Comparison of ENCODE assay signal across 11 mouse cellular contexts in the genomic region with DNA sequence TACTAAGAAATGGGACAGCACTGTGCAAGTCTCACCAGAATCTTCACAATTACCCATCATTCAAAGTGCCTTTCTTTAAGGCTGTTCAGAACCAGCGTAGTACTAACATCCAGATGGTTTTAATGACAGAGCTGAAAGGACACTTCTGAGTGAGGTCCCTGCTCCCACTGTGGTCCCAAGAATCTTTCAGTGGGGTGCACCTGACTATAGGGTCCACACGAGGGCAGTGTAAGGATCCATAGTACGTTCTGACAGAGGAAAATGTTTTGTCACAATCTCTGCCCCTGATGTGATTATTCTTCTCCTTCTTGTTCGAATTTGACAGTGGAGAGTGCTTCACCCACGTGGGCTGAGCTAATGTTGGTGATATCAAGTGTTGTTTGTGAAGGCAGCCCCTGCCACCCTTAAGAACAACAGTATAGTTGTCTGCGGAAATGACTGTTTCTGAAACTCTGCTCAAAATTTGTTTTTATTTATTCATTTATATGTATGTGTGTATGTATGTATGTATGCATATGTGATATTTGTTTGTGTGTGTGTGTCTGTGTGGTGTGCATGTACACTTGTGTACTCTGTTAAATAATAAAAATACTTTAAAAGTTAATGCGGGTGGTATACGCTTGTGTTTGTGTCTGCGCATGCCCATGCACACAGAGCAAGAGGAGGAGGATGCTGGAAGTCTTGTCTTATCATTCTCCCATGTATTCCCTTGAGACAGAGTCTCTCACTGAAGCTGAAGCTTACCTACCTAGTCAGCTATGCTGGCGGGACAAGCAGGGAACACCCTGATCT.
DNase-seq lines count a peak whose midpoint lies in the region; ATAC-seq and TF ChIP-seq lines count a peak whose summit lies in the region.
"Had no signal": no experiment of that assay in that cellular context is flagged by ENCODE, and none has a peak within 500 bp of the region (broad histone marks: within the 10 kb centered on the region; RNA-seq: fewer than 3 reads in every experiment).

No protein-coding gene starts in this region.

- TF ChIP-seq CTCF in heart, adult 2 months (IDR thresholded peaks at IDR 0.05) = peak; percentile 25
- TF ChIP-seq CTCF in lung, postnatal 0 days (IDR thresholded peaks at IDR 0.05) = peak; percentile 48
- peak; percentile 39 for TF ChIP-seq CTCF in cortical plate, adult 2 months (IDR thresholded peaks at IDR 0.05; ENCODE audit: extremely low read depth, insufficient read depth, low read length)
- TF ChIP-seq CTCF in midbrain, postnatal 0 days (IDR thresholded peaks at IDR 0.05) = peak; percentile 76

- no peaks in the 10 kb centered on the region for H3K79me2 ChIP-seq in heart, adult 2 months (replicated peaks; ENCODE audit: control insufficient read depth, insufficient read depth, low read length)

- H3K4me2 ChIP-seq in lung, postnatal 0 days (replicated peaks; ENCODE audit: low read depth, low read length) = no peak overlapping the region
- no peak overlapping the region for H3K4me2 ChIP-seq in midbrain, postnatal 0 days (ENCODE audit: low read depth, low read length, poor library complexity, severe bottlenecking)

- no peak overlapping the region for H3K27ac ChIP-seq in heart, adult 2 months
- no peak overlapping the region for H3K27ac ChIP-seq in lung, postnatal 0 days (ENCODE audit: low read length)
- no peak overlapping the region for H3K27ac ChIP-seq in cortical plate, adult 2 months (ENCODE audit: insufficient read depth, low read length)
- no peak overlapping the region for H3K27ac ChIP-seq in midbrain, postnatal 0 days (ENCODE audit: low read depth, low read length)
- H3K27ac ChIP-seq: gastrocnemius, adult 2 months; macrophage had no signal

- H3K9me3 ChIP-seq in lung, postnatal 0 days (ENCODE audit: low read length) = no peaks in the 10 kb centered on the region
- H3K9me3 ChIP-seq in midbrain, postnatal 0 days (ENCODE audit: low read length) = no peaks in the 10 kb centered on the region

- no peak overlapping the region for H3K4me3 ChIP-seq in heart, adult 2 months
- H3K4me3 ChIP-seq in lung, postnatal 0 days (ENCODE audit: low read depth, low read length) = no peak overlapping the region
- H3K4me3 ChIP-seq in cortical plate, adult 2 months (ENCODE audit: insufficient read depth, low read length) = no peak overlapping the region
- H3K4me3 ChIP-seq in midbrain, postnatal 0 days (ENCODE audit: low read depth, low read length) = no peak overlapping the region
- H3K4me3 ChIP-seq: gastrocnemius, adult 2 months had no signal

- TF ChIP-seq EP300 in heart, adult 2 months (IDR thresholded peaks at IDR 0.05; ENCODE audit: insufficient read depth, low read depth, low read length) = no peak
- no peak for TF ChIP-seq EP300 in lung, postnatal 0 days (IDR thresholded peaks at IDR 0.05)

- H3K36me3 ChIP-seq in heart, adult 2 months (ENCODE audit: control insufficient read depth, insufficient read depth, low read length) = no peaks in the 10 kb centered on the region
- no peaks in the 10 kb centered on the region for H3K36me3 ChIP-seq in lung, postnatal 0 days (ENCODE audit: insufficient read depth, low read length)
- no peaks in the 10 kb centered on the region for H3K36me3 ChIP-seq in midbrain, postnatal 0 days (ENCODE audit: insufficient read depth, low read length)

- WGBS in heart, adult 2 months = 76% methylated on average over 10 of the region's 10 CpGs
- WGBS in lung, postnatal 0 days = 69% methylated on average over 10 of the region's 10 CpGs
- 76% methylated on average over 10 of the region's 10 CpGs for WGBS in midbrain, postnatal 0 days

- DNase-seq in heart, adult 2 months = no peak
- DNase-seq in heart, postnatal 4 days = no peak
- no peak for DNase-seq in lung, postnatal 0 days (ENCODE audit: low spot score)
- DNase-seq in lung, postnatal 14 days = no peak
- DNase-seq in midbrain, postnatal 0 days (ENCODE audit: low spot score) = peak; percentile 46
- DNase-seq in adrenal gland, adult (ENCODE audit: inconsistent age in 2 of 2, low spot score in 1 of 2) = no peak
- DNase-seq: adrenal gland, postnatal 25 days; gastrocnemius, adult 2 months had no signal

- TF ChIP-seq POLR2A in heart, adult 2 months (IDR thresholded peaks at IDR 0.05; ENCODE audit: insufficient read depth, low read depth, low read length) = no peak
- TF ChIP-seq POLR2A in cortical plate, adult 2 months (IDR thresholded peaks at IDR 0.05; ENCODE audit: extremely low read depth, insufficient read depth, low read length) = no peak

- no peaks in the 10 kb centered on the region for H3K4me1 ChIP-seq in heart, adult 2 months (ENCODE audit: control insufficient read depth, insufficient read depth, low read length)
- H3K4me1 ChIP-seq in lung, postnatal 0 days (ENCODE audit: insufficient read depth, low read depth, low read length) = no peaks in the 10 kb centered on the region
- H3K4me1 ChIP-seq in cortical plate, adult 2 months (ENCODE audit: control insufficient read depth, insufficient read depth, low read length) = peaks cover 1% of the 10 kb centered on the region; the same call in 1 of the 2 replicates
- H3K4me1 ChIP-seq in midbrain, postnatal 0 days (ENCODE audit: insufficient read depth, low read length) = peaks cover 3% of the 10 kb centered on the region; the same call in 1 of the 2 replicates

- H3K9ac ChIP-seq in heart, adult 2 months (ENCODE audit: low read depth, low read length) = no peak overlapping the region
- no peak overlapping the region for H3K9ac ChIP-seq in lung, postnatal 0 days (replicated peaks; ENCODE audit: low read depth)
- no peak overlapping the region for H3K9ac ChIP-seq in midbrain, postnatal 0 days (replicated peaks; ENCODE audit: low read length, poor library complexity, severe bottlenecking)

- ATAC-seq in lung, postnatal 0 days = no peak
- ATAC-seq in midbrain, postnatal 0 days (ENCODE audit: low FRiP score) = no peak
- no peak for ATAC-seq in activated CD4-positive, CD25-positive, alpha-beta regulatory T cell, adult 4 months

- no peaks in the 10 kb centered on the region for H3K27me3 ChIP-seq in heart, adult 2 months (ENCODE audit: control insufficient read depth, insufficient read depth, low read length)
- H3K27me3 ChIP-seq in lung, postnatal 0 days (replicated peaks; ENCODE audit: insufficient read depth, low read length) = no peaks in the 10 kb centered on the region
- H3K27me3 ChIP-seq in midbrain, postnatal 0 days (ENCODE audit: insufficient read depth, low read length) = no peaks in the 10 kb centered on the region

- intact Hi-C loops in heart, adult 2 months (cut with DNase I) = no loop called here

Comparison
In these comparisons a context has a peak if more than half of its experiments do, and no peak if none do; other contexts are left out.
1. CTCF ChIP-seq: peak in every context shown above with its lines; median percentile 76 in midbrain, postnatal 0 days; 48 in lung, postnatal 0 days; 39 in cortical plate, adult 2 months; 25 in heart, adult 2 months.